ENCODE assay signal across 26 mouse cellular contexts in the genomic region with DNA sequence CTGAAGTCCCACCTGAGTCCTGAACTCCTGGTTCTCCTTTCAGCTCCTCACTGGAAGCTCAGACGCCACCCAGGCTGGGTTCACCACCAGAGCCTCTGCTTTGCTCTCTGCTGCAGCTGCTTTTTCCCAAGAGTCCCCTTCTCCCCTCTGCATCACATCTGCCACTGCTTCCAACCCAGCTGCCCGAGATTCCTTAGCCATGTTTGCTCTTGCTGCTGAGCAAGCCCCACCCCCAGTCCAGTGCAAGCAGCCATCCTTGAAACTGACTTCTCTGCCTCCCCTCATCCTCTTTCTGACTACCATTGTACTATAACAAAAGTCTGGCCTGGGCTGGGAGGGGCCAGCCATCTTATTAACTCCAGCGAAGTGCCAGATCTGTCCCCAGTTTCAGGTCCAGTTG.
DNase-seq lines count a peak whose midpoint lies in the region; ATAC-seq lines count a peak whose summit lies in the region.
"Had no signal": no experiment of that assay in that cellular context is flagged by ENCODE, and none has a peak within 500 bp of the region (broad histone marks: within the 10 kb centered on the region; RNA-seq: fewer than 3 reads in every experiment).

No protein-coding gene starts in this region.

- DNase-seq in hindbrain, embryonic 11.5 days (ENCODE audit: low spot score) = peak; percentile 31
- no peak for DNase-seq in lung, adult 18-20 months
- peak; percentile 43 for DNase-seq in embryo, embryonic 10 days (ENCODE audit: low spot score)
- peak; percentile 36 for DNase-seq in embryo, embryonic 11 days
- DNase-seq in heart, postnatal 14 days = no peak
- DNase-seq: adrenal gland, postnatal 36 days; B cell, adult 2 months; cerebellum, adult 11 months; cerebellum, adult 9-11 months; gastrocnemius, postnatal 36 days; heart, adult 2 months; heart, postnatal 36 days; kidney, adult 11 months; kidney, postnatal 25 days; midbrain, embryonic 14.5 days; thymus, adult 18-20 months; thymus, postnatal 36 days had no signal

- H3K9ac ChIP-seq in hindbrain, embryonic 11.5 days (ENCODE audit: low read depth, low read length) = no peak overlapping the region
- H3K9ac ChIP-seq in hindbrain, embryonic 16.5 days (ENCODE audit: low read depth, low read length) = no peak overlapping the region
- H3K9ac ChIP-seq in lung, embryonic 15.5 days = no peak overlapping the region
- H3K9ac ChIP-seq: embryonic facial prominence, embryonic 15.5 days; limb, embryonic 12.5 days had no signal

- no peak overlapping the region for H3K4me2 ChIP-seq in hindbrain, embryonic 11.5 days (replicated peaks; ENCODE audit: low read depth, low read length)
- H3K4me2 ChIP-seq in hindbrain, embryonic 16.5 days (ENCODE audit: low read length) = no peak overlapping the region
- no peak overlapping the region for H3K4me2 ChIP-seq in lung, embryonic 15.5 days
- H3K4me2 ChIP-seq: embryonic facial prominence, embryonic 15.5 days; limb, embryonic 12.5 days; liver, embryonic 11.5 days had no signal

- intact Hi-C loops in heart, postnatal 14 days (cut with DNase I) = no loop called here

- no peaks in the 10 kb centered on the region for H3K9me3 ChIP-seq in hindbrain, embryonic 11.5 days (ENCODE audit: control insufficient read depth, low read length)
- H3K9me3 ChIP-seq in hindbrain, embryonic 16.5 days (ENCODE audit: control insufficient read depth, low read length) = no peaks in the 10 kb centered on the region
- H3K9me3 ChIP-seq in lung, embryonic 15.5 days = no peaks in the 10 kb centered on the region
- H3K9me3 ChIP-seq: embryonic facial prominence, embryonic 15.5 days; limb, embryonic 12.5 days had no signal

- H3K36me3 ChIP-seq in hindbrain, embryonic 11.5 days (ENCODE audit: control insufficient read depth, insufficient read depth, low read length) = no peaks in the 10 kb centered on the region
- peaks cover 13% of the 10 kb centered on the region for H3K36me3 ChIP-seq in hindbrain, embryonic 16.5 days (ENCODE audit: control insufficient read depth, insufficient read depth, low read length)
- H3K36me3 ChIP-seq in lung, embryonic 15.5 days = no peaks in the 10 kb centered on the region
- H3K36me3 ChIP-seq: embryonic facial prominence, embryonic 15.5 days; G1E; limb, embryonic 12.5 days had no signal

- 30% methylated on average over 3 of the region's 3 CpGs for WGBS in hindbrain, embryonic 11.5 days
- 14% methylated on average over 3 of the region's 3 CpGs for WGBS in hindbrain, embryonic 16.5 days
- WGBS in lung, embryonic 15.5 days = 27% methylated on average over 3 of the region's 3 CpGs

- H3K4me1 ChIP-seq in hindbrain, embryonic 11.5 days (replicated peaks; ENCODE audit: control insufficient read depth, insufficient read depth, low read length) = peaks cover 8% of the 10 kb centered on the region; the same call in 1 of the 2 replicates
- peaks cover 3% of the 10 kb centered on the region; the same call in 1 of the 2 replicates for H3K4me1 ChIP-seq in hindbrain, embryonic 16.5 days (ENCODE audit: control insufficient read depth, insufficient read depth, low read depth, low read length)
- peaks cover 9% of the 10 kb centered on the region for H3K4me1 ChIP-seq in lung, embryonic 15.5 days

- peak; percentile 40; the same call in 1 of the 2 replicates for ATAC-seq in hindbrain, embryonic 11.5 days (ENCODE audit: low FRiP score)
- no peak for ATAC-seq in hindbrain, embryonic 16.5 days
- peak; percentile 9; the same call in 1 of the 2 replicates for ATAC-seq in lung, embryonic 15.5 days (ENCODE audit: borderline replicate concordance, extremely low read depth, low FRiP score, low TSS enrichment)
- ATAC-seq: hindbrain, postnatal 0 days; Patski had no signal

- H3K27me3 ChIP-seq in hindbrain, embryonic 11.5 days (ENCODE audit: control insufficient read depth, insufficient read depth, low read length) = no peaks in the 10 kb centered on the region
- H3K27me3 ChIP-seq in hindbrain, embryonic 16.5 days (replicated peaks; ENCODE audit: control insufficient read depth, insufficient read depth, low read length) = no peaks in the 10 kb centered on the region
- H3K27me3 ChIP-seq in lung, embryonic 15.5 days = no peaks in the 10 kb centered on the region
- H3K27me3 ChIP-seq: Patski had no signal

- H3K4me3 ChIP-seq in hindbrain, embryonic 11.5 days (ENCODE audit: low read depth, low read length) = no peak overlapping the region
- no peak overlapping the region for H3K4me3 ChIP-seq in hindbrain, embryonic 16.5 days (ENCODE audit: low read length)
- H3K4me3 ChIP-seq in lung, embryonic 15.5 days = no peak overlapping the region
- H3K4me3 ChIP-seq: embryonic facial prominence, embryonic 15.5 days; heart, adult 2 months; limb, embryonic 12.5 days; myocyte had no signal

- H3K27ac ChIP-seq in hindbrain, embryonic 11.5 days (ENCODE audit: low read depth, low read length) = no peak overlapping the region
- H3K27ac ChIP-seq in hindbrain, embryonic 16.5 days (ENCODE audit: low read depth, low read length) = no peak overlapping the region
- H3K27ac ChIP-seq in lung, embryonic 15.5 days = no peak overlapping the region
- H3K27ac ChIP-seq: embryonic facial prominence, embryonic 15.5 days; heart, adult 2 months; hindbrain, postnatal 0 days; limb, embryonic 12.5 days had no signal

Comparison
In these comparisons a context has a peak if more than half of its experiments do, and no peak if none do; other contexts are left out.
1. DNase-seq: peak in hindbrain, embryonic 11.5 days (single experiment), embryo, embryonic 10 days (single experiment) and embryo, embryonic 11 days (single experiment); none in lung, adult 18-20 months (0 of 2) and heart, postnatal 14 days (0 of 2).